Mouse (Mus musculus): ENCODE data around the gene Zfhx3.
"Not testable (repeated sequence)": the region's sequence is repeated elsewhere in the genome, so short reads cannot be mapped to it uniquely, and the experiment has no call there.

Zfhx3 gene

DNA sequence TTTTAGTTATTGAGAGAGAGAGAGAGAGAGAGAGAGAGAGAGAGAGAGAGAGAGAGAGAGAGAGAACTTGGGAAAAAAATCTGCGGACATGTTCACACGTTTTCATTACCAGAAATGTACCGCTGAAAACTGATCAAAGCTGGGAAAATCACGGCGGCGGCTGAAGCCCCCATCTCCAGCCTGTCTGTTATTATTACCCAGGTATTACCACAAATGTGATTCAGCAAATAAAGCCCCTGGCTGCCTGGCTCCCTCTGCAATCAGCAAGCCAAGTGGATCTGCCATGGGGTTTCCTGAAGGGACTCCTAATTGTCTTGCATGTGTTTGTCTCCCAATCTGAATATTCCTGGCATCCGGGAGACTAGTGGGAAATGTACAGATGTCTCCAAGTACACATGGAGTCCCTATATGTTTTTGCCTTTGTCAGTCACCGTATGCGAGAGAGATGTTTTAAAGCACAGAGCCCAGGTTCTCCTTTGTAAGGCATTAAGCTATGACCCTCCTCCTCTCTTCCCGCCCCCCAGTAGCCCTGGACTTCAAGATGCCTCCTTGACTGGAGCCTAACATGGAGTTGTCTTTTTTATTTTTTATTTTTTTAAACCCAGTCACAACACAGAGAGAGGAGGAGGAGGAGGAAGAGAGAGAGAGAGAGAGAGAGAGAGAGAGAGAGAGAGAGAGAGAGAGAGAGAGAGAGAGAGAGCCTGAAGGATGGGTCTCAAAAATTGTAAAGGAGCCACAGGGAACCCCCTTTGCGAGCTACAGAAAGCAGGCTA lies at the start of gene Zfhx3:
Gene Zfhx3 (plus strand): TSS at position 723 of the 773 bp plus-strand sequence.
- DNase-seq (ENCODE audit: low read depth) = no peak

DNA sequence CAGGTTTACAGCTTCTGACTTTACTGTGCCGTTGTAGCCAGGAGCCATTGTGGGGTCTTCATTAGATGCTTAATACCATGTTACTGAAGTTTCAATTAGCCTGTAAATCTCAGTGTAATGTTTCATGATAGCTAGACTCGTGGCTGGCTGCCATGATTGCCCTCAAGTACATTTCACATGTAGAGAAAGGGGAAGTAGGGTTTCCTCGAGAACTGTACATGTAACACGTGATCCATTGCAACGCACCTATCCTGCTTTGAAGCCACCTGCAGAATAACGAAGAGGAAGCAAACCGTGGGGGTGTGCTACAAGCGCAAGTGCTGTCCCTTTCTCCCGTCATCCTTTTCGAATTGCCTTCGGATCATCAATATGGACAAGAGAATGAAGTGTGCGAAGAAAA lies 23.5 kb upstream of the Zfhx3 start:
- DNase-seq (ENCODE audit: low read depth) = no peak

DNA sequence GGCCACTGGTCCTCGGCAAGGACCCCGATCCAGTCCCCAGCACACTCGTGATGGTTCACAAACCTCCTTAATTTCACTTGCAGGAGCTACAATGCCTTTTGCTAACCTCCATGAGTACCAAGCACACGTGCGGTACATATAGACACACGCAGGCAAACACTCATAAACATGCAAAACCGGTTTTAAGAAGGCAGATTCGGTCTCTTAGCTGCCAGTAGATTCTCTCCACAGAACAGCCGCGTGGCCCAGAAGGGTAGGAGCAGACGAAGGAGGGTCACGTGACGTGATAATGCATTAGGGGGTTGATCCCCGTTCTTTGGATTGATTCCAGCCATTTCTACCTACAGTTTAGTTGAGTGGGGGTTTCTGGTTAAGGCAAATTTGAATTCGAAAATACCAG lies 16.3 kb upstream of the Zfhx3 start:
- no peak for DNase-seq (ENCODE audit: low read depth)

DNA sequence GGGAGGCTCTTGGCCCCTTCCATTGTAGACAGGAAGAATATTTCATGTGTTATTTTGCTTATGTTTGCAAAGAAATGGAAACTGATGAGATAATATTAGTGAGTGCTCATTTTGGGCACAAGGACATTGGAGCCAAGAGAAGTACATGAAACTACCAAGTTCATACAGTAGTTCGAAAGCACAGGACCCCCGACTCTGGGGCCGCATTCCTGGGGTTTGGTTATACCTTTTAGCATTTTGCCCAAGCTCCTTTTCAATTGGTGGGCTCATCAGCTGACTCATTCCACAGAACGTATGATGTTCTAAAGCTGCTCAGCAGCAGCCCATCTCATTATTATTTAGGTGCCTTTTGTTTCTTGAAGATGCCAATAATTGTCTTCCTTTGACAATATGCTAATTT lies 5.7 kb upstream of the Zfhx3 start:
- DNase-seq (ENCODE audit: low read depth) = no peak

DNA sequence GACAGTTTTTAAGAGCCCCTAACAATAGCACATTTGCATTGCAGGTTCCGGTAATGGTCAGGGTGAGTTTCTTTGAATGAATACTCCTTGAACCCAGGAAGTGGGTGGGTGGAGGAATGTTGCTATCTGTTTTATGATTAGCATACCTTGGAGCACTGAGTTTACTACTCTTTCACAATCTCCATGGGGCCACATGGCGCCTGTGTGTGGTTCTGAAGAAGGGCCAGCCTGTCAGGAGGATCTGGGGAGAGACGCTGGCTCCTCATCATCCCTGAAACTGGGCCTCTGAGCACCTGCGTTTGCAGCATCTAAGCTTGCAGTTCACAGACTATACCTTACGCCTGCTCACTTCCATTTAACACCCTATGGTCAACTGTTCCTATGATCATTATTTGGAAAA lies 4.2 kb upstream of the Zfhx3 start:
- not testable (repeated sequence) for DNase-seq (ENCODE audit: low read depth)

DNA sequence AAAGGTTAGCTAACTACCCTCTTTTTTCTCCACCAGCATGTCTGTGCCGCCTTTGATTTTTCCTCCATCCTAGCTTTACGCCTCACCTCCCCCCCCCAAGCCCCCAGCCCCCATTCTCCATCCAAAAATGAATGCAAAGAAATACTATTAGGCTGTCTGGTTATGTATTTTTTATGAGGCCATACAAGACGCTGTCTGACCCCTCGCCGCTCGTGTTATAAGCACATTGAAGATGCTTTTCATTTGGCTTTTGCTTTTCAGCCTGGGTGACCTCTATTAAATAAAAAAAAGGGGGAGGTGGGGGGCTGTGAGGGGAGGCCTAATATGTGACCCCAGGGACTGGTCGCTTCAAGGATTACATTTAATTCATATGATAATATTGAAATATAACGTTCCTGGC lies 2.3 kb upstream of the Zfhx3 start:
- DNase-seq (ENCODE audit: low read depth) = no peak

DNA sequence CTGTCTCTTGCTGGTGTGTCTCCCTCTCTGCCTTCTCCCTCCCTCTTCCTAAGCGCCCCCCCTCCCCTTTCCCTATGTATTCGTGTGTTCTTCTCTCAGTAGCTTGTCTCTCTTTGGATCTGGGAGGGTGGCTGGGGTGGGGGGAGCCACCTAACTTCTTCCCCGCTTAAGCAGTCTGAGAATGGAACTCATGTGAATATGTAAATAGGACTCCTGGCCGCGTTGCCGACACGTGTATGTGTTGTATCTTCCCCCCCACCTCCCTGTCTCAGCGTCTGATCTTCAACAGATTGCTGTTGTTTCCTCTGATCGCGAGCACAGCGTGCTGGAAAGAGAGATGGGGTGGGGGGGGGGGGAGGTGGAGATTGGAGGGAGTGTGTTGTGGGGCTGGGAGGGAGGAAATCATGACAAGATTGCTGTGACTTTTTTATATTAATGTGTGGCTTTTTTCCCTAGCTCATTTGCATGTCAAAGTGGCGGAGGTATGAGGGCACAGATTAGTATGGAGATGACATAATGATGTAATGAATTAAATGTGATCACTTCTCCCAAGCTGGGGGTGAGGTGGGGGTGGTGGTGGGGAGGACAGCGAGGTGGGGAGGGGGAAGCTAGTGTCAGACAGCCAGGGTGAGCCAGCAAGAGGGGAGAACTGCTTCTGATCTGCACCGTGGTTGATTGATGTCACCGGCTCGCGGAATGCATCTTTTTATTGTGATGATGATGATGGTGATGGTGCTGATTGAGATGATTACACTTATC lies 487 bp downstream of the Zfhx3 start:
- DNase-seq (ENCODE audit: low read depth) = no peak

DNA sequence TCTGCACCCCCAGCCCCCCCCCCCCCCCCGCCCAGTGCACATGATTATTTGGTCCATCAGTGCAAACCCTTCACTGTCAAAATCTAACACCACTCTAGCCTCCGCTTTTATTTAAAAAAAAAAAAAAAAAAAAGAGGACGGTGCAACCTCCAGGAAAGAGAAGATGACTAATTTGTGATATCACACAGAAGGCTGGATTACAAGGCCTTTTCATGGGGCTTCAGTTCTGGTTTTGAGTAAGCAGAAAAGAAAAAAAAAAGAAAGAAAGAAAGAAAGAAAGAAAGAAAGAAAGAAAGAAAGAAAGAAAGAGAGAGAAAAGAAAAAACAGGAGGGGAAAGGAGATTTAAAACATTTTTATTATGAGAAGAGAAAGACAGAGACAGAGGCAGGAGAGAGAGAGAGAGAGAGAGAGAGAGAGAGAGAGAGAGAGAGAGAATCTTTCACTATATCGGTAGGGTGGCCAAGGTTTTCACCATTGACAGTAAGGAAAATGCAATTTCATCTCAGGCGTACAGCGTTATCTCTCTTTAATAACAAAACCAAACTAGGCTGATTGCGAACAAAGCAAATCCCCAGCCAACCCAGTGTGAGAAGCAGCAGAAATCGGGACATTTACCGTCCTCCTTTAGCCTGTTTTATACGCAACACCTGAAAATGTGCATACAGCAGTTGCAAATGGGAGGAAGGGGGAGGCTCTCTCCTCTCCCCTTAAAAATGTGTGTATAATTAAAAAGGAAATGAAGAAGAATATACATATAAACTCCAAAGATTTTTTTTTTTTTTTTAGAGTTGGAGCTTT lies 1.3 kb downstream of the Zfhx3 start:
- DNase-seq (ENCODE audit: low read depth) = no peak

DNA sequence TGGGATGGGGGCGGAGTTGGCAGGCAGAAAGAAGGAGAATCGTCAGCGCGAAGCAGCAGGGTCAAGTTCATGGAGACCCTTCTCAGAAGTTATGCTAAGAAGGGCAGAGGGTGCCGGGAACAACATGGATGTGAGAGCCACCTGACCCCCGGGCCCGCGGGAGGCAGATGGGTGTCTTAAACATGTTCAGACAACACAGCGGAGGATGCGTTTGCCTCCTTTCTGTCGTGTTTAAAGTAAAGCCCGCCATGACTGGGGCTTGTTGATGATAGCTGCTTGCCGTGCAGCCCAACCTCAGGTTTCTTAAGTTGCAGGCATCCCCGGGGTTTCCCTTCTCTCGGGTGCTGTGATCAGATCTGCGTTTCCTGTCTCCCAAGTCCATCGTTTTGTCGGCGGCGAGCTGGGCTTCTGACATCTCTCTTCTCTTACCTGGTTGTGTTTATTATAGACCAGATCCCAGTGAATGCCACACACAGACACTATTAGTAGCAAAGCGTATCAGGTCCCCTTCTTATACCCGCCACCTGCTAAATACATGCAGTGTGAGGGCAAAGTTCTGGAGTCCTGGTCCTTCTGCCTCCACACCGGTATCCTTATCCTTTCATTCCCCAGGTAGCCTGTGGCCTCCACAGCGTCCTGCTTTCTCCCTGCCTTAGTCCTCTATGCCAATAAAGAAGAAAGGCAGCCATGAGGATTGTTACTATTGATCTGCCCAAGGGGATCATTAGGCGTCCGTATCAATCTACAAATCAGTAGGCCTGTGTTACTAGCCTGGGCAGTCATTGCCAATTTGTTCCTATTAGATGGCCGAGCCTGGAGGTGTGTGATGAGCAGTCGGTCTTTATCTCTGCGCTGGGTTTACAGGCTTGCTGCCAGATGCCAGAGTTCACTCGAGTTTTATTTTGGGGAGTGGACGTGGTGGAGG lies 2.5 kb downstream of the Zfhx3 start:
- DNase-seq (ENCODE audit: low read depth) = no peak

DNA sequence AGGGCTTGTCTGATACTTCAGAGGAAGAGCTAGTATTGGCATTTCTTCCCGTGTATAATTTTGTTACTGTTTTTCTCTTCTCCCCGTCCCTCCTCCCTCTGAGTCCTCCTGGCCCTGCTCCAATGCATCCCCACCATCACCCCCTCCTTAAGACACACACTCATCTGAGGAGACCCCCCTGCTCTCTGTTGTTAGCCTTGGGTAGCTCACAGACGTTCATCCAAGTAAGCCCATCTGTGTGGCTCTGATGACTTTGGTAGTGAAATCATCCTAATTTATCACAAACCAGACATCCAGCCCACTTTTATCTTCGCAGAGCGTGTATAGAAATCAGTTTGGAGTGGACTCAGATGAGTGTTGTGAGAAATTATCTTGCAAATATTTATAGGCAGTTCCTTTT lies 4.4 kb downstream of the Zfhx3 start:
- no peak for DNase-seq (ENCODE audit: low read depth)

DNA sequence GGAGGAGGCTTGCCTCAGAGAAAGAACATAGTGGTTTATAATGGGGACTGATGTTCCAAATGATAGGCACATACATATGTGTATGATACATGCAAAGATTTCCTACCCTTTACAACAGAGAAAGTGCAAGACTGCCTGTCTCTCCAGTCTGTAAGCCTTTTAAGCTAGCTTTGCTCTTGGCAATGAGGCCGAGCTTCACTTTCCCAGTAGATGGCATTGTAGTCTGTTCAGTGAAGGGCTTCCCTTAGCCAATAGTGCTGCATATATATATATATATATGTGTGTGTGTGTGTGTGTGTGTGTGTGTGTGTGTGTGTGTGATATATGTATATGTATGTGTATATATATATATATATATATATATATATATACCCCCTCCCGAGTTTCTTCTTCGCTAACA lies 13.4 kb downstream of the Zfhx3 start:
- DNase-seq (ENCODE audit: low read depth) = no peak

DNA sequence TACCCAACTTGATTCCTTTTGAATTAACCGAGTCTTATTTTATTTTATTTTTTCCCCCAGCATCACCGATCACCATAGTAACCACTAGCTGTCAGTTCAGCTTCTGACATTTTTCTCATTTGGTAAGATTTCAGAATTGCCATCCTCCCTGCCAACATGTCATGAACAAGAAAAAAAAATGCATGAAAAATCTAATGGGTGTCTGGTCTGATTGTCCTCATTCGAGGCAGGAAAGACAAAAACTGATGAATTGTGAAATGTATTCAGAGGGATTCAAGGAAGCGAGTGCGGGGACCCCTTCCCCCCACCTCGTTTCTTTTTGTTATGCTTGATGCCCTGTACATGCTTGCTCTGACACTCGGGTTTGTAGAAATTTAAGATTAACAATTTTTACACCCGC lies 15.1 kb downstream of the Zfhx3 start:
- no peak for DNase-seq (ENCODE audit: low read depth)

DNA sequence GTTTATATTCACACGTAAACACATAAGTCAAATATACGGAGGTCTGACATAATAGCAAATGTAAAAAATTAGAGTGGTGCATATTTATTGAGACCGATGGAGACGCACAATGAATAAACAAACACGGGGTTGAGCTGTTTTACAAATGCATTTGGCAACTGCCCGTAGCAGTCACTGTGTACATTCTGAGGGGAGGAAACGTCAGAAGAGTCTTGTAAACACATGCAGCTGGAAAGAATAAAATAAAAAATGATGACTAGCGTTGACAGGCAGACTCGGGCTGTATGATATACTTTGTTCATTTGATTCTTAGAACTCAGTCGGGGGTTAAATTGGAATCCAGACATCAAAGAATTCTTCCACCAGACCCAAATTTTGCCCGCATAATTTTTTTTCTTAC lies 18.0 kb downstream of the Zfhx3 start:
- DNase-seq (ENCODE audit: low read depth) = no peak

DNA sequence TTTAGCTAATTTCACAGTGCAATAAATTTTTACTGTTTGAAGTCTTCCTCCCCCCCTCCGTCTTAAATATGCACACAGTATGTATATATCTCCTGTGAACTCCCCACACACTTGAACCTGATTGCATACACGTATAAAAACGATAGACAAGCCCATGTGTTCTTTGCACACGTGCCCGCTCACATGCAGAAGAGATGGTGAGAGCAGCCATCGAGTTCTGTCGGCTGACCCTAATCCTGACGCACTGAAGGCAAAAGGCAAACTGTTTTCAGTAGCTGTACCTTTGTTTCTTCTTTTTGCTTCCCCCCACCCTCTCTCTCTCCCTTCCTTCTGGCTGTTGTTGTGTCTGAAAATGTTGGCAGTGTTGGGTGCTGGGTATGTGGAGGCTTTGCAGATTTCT lies 18.4 kb downstream of the Zfhx3 start:
- DNase-seq (ENCODE audit: low read depth) = no peak

DNA sequence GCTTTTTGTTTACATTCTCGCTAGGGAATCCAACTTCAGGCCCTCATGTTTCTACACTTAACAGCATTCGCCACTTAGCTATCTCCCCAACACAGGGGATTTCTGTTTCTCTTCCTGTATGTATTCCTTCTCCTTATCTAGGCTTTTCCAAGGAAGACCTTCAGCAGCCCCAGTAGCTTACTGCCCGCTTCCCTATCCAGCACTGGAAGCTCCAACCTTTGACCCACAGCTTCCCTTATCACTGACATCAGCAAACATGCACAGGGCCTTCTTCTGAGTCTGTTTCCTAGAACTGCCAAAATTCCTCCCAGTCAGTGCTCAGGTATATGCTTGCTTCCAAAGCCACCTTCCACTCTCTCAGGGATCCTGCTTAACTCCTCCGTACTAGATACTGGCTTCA lies 29.8 kb downstream of the Zfhx3 start:
- no peak for DNase-seq (ENCODE audit: low read depth)

DNA sequence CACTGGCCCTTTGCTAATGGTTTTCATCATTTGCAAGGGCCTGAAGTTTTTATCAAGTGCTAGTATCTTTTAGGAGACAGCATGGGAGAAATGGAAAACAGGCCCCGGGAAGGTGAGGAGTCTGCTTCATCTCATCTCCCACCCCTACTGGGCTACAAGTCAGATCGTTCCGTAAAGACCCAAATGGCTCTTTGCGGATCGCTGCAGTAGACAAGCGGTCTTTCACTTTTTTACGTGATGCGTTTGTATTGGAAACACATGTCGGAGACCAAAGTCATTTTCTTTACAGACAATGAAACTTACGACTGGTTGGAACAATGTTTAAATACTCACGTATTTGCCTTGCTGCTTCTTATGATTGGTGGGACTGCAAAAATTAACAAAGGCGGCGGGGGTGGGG lies 32.0 kb downstream of the Zfhx3 start:
- no peak for DNase-seq (ENCODE audit: low read depth)

DNA sequence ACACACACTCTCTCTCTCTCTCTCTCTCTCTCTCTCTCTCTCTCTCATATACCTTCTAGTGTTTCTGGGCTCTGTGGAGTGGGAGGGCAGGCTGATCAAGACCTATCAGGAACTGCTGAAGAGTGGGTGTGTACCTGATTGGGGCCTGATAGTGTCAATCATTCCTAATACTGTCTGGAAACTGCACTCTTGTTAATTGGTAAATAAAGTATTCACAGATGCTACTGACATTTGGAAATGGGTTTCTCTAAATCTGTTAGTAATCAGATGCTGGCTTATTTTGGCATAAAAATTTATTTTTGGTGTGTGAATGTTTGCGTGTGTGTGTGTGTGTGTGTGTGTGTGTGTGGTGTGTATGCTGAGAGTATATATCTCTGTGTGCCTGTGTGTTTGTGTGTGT lies 35.8 kb downstream of the Zfhx3 start:
- DNase-seq (ENCODE audit: low read depth) = no peak

DNA sequence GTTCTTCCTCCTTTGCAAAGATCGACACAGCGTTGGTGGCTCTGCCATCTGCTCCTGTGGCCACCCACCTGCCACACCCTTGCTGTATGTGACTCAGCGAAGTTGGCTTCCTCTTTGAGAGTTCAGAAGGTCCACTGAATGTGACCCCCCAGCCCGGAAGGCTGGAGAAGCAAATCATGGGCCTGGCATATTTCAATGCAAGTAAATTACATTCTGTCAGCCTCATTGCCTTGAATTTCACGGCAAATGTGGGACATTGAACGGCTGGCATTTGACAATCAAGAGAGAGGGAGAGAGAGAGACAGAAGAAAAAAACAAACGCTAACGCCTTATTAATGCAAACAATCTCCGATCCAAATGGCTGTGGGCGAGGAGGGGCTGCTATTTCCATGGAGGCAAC lies 38.2 kb downstream of the Zfhx3 start:
- DNase-seq (ENCODE audit: low read depth) = no peak

DNA sequence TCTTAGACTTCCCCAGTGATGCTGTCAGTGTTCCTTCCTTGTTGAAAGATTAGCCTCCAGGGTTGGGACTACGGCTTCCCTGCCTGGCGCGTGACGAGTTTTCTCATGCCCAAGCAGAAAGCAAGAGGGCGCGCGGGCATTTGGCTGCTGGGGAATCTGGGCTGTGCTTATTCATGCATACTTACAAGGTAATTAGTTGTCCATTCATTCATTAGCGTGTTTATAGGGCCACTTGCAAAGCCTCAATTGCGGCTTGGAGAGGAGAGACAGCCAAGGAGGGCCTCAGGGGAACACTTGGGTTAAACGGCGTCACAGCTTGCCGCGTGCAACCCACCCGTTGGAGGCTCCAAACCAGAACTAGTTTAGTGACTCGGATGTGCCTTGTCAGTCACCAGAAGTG lies 44.2 kb downstream of the Zfhx3 start:
- DNase-seq (ENCODE audit: low read depth) = no peak

DNA sequence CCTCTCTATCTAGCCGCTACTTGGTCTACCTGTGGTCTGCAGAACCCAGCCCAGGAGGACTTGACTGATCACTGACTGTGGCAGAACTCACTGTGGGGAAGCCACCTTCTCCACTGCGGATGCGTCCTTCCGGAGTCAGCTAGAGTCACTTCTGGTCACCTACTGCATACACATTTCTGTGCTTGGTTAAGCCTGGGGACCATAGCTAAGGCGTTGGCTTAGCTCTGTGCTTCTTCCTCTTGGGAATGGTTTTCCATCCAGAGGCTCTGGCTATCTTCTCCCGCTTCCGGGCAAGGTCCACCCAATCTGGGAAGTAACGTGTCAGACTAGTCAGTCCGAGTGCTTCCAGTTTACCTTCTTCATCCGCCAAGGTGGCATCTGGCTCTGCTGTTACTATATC lies 56.4 kb downstream of the Zfhx3 start:
- DNase-seq (ENCODE audit: low read depth) = no peak

DNA sequence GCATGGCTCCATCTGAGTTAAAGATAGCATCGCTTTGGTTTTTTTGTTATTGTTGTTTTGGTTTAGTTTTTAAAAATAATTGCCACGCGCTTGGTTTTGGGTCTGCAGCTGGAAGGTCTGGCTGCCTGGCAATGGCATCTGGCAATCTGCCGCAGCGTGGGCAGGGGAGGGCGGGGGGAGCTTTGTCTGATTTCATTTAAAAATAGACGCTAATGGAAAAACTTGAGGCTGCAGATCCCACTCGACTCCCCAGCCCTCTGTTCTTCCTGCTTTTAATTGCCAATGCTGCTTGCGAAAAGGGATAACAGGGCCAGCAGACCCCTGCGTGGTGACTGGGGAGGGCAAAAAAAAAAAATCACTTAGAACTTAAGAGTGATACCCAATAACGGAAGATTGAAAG lies 69.1 kb downstream of the Zfhx3 start:
- DNase-seq (ENCODE audit: low read depth) = no peak

DNA sequence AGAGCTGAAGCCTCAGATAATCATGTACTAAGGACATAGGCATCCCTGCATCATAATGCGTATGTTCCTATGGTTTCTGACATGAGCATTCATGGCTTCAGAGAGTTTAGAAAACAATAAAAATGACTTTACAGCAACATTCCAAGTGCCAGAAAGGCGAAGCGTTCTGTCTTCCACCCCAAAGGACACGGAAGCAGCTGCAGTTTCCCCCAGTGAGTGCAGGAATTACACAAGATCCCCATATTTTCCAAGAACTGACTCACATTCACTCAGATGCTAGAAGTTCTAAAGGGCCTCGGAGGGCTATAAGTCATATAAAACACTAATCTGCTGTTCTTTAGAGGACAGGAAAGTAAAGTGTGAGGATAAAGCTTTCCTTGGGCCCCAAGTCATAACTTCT lies 75.3 kb downstream of the Zfhx3 start:
- no peak for DNase-seq (ENCODE audit: low read depth)

Measured in naive thymus-derived CD4-positive, alpha-beta T cell, adult 2 months (primary cell).